Mouse (Mus musculus): ENCODE measurements around the gene Tmed1. TPM values are rescaled to one million over a fixed set of nuclear protein-coding genes. Genes with fewer than 3 reads are reported as not detected.
"Not testable (repeated sequence)": the region's sequence is repeated elsewhere in the genome, so short reads cannot be mapped to it uniquely, and the experiment has no call there.

The Tmed1 gene
- polyA plus RNA-seq, 1 experiment, result 41.3 TPM

GRCm38 (mm10) chr9:21525937-21526633, 16.0 kb upstream of the Tmed1 start, which contains the start of gene AB124611:
AB124611 (plus strand) TSS chr9:21526176.
- no peak for DNase-seq (ENCODE audit: low read depth)

GRCm38 (mm10) chr9:21525142-21525936, 15.3 kb upstream of the Tmed1 start:
- no peak for DNase-seq (ENCODE audit: low read depth)

- not testable (repeated sequence) for DNase-seq (ENCODE audit: low read depth)
Measured at GRCm38 (mm10) chr9:21518690-21519089, 8.6 kb upstream of the Tmed1 start.

- DNase-seq (ENCODE audit: low read depth), result peak; percentile 65
Measured at GRCm38 (mm10) chr9:21517947-21518495, 8.0 kb upstream of the Tmed1 start.

- no peak for DNase-seq (ENCODE audit: low read depth)
Measured at GRCm38 (mm10) chr9:21513466-21513865, 3.4 kb upstream of the Tmed1 start.

- DNase-seq (ENCODE audit: low read depth), result no peak
Measured at GRCm38 (mm10) chr9:21511052-21511451, 1.0 kb upstream of the Tmed1 start.

DNA sequence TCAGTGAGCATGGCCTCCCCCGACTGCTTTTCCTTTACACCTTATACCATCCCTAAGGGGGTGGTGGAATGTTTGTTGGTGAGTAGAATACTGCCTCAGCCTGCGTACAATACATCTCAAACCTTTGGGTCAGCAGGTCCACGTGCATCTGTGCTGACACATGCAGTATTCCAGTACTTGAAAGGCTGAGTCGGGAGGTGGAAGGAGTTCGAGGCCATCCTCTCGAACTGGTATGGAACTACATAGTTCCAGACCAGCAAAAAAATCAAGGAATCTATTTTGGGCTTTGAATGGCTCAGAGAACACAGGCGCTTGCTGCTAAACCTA, 600 bp upstream of the Tmed1 start:
- DNase-seq (ENCODE audit: low read depth), result no peak

DNA sequence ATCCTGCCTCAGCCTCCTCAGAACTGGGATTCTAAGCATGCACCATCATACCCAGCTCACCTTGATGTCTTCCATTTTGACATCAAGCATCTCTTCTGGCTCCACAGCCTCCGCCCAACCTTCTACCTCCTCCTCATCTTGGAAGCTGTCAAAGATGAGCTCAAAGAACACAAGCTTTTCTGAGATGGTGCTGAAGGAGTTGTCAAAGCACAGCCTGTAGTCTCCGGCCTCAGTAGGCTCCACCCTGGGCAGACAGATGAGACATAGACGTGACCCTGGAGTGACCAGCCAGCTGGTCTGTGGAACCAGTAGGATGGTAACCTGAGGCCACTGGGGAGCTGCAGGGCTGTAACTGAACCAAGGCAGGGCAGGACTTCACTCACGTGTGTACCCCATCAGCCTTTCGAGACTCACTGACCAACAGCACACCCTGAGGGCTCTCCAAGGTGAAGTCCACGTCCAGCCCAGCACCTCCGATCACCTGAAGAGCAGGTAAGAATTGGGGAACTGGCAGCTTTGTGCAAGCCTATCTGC, 1.1 kb downstream of the Tmed1 start:
- no peak for DNase-seq (ENCODE audit: low read depth)

DNA sequence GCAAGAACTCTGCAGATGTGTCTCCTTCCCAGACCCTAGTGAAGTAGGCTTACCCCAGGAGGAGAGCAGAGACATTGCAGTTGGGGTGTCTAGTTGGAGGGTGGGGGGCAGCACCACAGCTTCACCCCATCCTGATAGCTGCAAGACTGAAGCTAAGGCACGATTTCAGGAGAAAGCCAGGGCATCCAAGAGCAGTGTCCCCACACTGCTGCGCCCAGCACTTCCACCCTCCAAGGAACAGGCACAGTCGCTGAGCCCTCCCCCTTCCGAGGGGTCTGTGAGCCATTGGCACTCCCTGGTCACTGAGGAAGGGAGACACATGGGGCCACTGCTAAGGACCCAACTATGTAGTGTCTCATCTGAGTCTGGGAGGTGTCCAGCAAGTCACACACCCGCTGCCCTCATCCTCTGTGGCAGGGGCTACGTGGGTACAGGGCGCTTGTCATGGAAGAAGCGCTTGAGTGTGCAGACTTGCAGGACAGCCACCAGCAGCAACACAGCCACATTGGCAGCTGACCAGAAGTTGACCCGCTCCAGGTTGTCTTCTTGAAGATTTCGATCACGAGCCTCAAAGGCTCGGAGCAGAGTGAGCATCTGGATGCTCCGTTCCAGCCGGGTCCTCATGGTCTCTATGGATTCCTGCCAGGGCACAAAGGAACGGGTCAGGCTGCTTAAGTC, 2.2 kb downstream of the Tmed1 start:
- no peak for DNase-seq (ENCODE audit: low read depth)

DNA sequence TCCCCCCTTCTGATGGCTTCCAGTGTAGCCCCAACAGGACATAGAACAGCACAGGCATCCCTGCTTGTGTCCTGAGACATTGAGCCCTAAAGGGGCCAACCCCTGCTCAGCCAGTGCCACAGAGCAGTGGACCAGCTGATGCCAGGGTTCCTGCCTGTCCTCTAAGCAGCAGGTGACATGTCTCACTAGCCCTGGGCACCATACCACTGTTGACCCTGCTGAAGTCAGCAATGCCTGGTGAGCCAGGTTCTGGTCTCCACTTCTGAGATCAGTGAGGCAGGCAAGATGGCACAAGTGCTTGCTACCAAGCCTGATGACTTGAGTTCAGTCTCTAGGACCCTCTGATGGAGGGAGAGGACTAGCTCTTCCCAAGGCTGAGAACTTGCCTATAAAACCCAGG, 4.3 kb downstream of the Tmed1 start:
- DNase-seq (ENCODE audit: low read depth), result no peak

DNA sequence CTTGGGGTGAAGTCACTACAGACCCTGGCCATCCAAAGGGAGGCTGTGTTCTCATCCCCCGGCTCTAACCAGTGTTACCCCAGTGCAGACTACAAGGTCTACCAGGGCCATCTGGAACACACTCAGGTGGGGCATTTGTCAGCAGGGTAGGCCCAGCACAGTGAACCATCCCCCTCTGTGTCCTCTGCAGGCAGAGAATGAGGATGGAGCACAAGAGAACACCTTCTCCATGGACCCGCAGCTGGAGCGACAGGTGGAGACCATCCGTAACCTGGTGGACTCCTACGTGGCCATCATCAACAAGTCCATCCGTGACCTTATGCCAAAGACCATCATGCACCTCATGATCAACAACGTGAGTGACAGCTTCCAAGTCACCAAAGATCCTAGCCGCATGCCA, 6.7 kb downstream of the Tmed1 start:
- DNase-seq (ENCODE audit: low read depth), result no peak

DNA sequence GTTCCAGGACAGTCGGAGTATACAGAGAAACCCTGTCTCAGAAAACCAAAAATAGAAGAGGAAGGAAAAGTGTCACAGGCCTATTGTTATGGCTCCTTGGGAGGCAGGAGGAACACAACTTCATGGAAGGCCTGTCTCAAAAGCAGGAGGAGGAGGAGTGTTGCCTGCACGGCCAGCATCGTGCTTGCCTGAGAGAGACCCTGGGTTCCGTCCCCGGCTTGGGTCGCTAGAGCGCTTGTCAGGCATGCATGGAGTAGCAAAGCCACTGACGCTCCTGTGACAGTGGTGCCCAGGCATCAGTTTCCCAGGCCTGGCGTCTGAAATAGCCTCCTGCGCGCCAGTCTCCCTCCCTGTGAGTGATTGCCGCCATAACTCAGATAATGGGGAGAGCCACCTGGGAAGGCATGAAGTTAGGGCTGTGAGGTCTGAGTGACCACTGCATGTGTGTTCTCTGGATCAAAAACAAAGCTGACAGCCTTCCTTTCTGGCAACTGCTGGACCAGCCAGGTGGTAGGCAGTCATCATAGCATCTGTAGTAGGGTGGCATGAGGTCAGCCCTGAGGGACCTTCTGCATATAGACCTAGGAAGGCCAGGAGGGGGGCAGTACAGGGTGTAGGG, 11.7 kb downstream of the Tmed1 start:
- no peak for DNase-seq (ENCODE audit: low read depth)

DNA sequence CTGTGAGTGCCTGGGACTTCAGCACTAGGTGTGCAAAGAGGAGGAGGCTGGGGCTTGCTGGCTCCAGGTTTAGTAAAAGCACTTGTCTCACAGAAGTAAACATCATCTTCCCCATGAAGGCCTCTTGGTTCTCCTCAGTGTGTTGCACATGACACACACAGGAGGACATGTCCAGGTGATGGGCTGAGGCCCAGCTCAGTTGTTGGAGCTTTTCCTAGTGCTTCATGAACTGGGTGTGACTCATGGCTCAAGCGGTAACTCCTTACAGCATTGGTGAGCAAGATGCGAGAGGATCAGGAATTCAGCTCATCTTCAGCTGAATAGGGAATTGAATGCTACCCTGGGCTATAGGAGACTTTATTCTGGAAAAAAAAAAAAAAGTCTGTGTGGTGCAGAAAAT, 12.4 kb downstream of the Tmed1 start:
- no peak for DNase-seq (ENCODE audit: low read depth)

- DNase-seq (ENCODE audit: low read depth), result no peak
Measured at GRCm38 (mm10) chr9:21497050-21497542, 13.0 kb downstream of the Tmed1 start.

DNA sequence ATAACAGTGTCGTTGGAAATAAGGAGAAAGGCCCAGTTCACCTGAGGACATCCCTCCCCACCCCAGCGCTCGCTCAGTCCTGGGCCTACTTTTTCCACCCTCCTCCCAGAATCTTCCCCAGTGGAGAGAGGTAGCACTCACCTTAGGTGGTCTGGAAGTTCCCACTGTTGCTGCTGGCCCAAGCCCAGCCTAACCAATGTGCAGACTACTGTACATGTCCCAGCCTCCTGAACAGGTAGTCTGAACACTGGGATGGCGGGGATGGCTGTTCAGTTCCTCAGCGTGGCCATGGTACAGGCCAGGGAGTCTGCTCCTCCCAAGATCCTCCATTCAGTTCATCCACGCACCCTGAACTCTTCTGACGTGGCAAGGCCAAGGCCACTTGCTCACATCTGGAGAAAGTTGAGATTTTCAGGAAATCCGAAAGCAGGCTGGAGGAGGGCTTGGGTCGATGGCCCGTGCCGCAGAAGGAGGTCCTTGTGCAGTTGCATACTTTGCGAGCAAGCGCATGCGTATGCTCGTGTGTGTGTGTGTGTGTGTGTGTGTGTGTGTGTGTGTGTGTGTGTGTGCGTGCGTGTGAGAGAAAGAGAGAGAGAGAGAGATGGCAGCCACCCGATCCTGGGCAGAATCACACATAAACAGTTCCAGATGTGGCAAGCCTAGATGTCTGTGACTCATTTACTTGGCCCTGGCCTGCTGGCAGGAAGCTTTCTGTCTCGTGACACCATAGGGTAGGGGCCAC, 13.6 kb downstream of the Tmed1 start:
- no peak for DNase-seq (ENCODE audit: low read depth)

- DNase-seq (ENCODE audit: low read depth), result no peak
Measured at GRCm38 (mm10) chr9:21494726-21495125, 15.3 kb downstream of the Tmed1 start.

GRCm38 (mm10) chr9:21493907-21494306, 16.1 kb downstream of the Tmed1 start:
- no peak for DNase-seq (ENCODE audit: low read depth)

GRCm38 (mm10) chr9:21490696-21491095, 19.4 kb downstream of the Tmed1 start:
- DNase-seq (ENCODE audit: low read depth), result no peak

DNA sequence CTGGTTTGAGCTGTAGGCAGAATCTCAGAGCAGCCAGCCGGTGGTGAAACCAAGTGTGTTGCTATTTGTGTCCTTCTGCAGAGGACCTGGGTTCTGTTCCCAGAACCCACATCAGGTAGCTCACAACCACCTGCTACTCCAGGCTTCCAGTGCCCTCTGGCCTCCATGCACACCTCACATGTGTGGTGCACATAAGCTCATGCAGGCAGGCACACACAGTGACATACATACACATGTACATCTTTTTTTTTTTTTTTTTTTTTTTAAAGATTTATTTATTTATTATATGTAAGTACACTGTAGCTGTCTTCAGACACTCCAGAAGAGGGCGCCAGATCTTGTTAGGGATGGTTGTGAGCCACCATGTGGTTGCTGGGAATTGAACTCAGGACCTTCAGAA, 21.8 kb downstream of the Tmed1 start:
- DNase-seq (ENCODE audit: low read depth), result not testable (repeated sequence)

DNA sequence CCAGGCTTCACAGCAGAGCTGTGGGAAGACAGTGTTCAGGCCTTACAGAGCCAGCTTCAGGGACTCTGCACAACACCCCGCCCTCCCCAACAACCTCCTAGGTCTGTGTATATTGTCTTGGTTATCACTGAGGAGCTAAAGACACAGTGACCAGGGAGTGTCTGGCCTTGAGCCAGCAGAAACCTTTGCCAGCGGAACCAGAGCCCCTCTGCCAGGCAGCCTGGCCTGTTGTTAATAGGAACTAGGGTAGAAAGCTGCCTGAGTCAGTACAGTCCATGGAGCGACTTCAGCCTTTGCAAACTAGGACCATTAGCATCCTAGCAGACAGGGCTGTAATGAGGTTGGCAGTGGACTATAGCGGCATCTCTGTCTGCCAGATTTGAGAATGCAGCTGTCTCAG, 26.0 kb downstream of the Tmed1 start:
- DNase-seq (ENCODE audit: low read depth), result no peak

GRCm38 (mm10) chr9:21477707-21478106, 32.3 kb downstream of the Tmed1 start:
- DNase-seq (ENCODE audit: low read depth), result no peak

All from gonadal fat pad, adult 2 months (tissue).